ENCODE assay signal across 8 mouse cellular contexts in the genomic region with DNA sequence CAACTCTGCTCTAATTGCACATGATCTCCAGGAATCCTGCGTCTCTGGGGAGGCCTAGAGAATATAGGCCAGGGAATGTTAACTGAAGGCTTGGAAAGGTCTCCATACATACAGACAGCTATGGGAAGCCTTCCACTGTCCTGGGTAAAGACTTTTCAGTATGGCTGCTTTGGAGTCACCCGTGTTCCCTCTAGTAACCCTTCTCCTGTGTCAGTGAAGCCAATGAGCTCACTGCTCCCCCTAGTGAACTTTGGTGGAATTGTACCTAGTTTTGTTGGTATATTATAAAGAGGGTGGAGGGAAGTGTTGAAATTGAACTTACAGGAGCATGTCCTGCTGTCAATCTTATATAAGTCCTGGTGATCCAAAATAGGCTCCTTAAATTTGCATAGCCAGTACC.
DNase-seq lines count a peak whose midpoint lies in the region; ATAC-seq and TF ChIP-seq lines count a peak whose summit lies in the region.

No protein-coding gene starts in this region.

- 54% methylated on average over 2 of the region's 2 CpGs for WGBS in neural tube, embryonic 11.5 days
- 51% methylated on average over 2 of the region's 2 CpGs for WGBS in neural tube, embryonic 15.5 days
- whole genome bisulfite sequencing in kidney, postnatal 0 days: 47% methylated on average over 2 of the region's 2 CpGs
- WGBS in stomach, postnatal 0 days: 50% methylated on average over 2 of the region's 2 CpGs

- no peak for TF ChIP-seq EP300 in stomach, postnatal 0 days (optimal IDR thresholded peaks at IDR 0.05)

- H3K9me3 ChIP-seq in neural tube, embryonic 11.5 days (ENCODE audit: control insufficient read depth, low read length): no peaks in the 10 kb centered on the region
- H3K9me3 ChIP-seq in neural tube, embryonic 15.5 days (replicated peaks): no peaks in the 10 kb centered on the region
- no peaks in the 10 kb centered on the region for H3K9me3 ChIP-seq in kidney, postnatal 0 days (replicated peaks; ENCODE audit: low read length)
- no peaks in the 10 kb centered on the region for H3K9me3 ChIP-seq in stomach, postnatal 0 days (ENCODE audit: control insufficient read depth, low read length)

- no peak overlapping the region for H3K4me3 ChIP-seq in neural tube, embryonic 11.5 days (ENCODE audit: low read depth, low read length)
- H3K4me3 ChIP-seq in neural tube, embryonic 15.5 days (replicated peaks): no peak overlapping the region
- H3K4me3 ChIP-seq in kidney, postnatal 0 days (replicated peaks; ENCODE audit: low read depth, low read length): no peak overlapping the region
- no peak overlapping the region for H3K4me3 ChIP-seq in stomach, postnatal 0 days (ENCODE audit: low read depth, low read length)

- no peaks in the 10 kb centered on the region for H3K27me3 ChIP-seq in neural tube, embryonic 11.5 days (ENCODE audit: control insufficient read depth, insufficient read depth, low read length)
- H3K27me3 ChIP-seq in neural tube, embryonic 15.5 days (replicated peaks): no peaks in the 10 kb centered on the region
- H3K27me3 ChIP-seq in kidney, postnatal 0 days (ENCODE audit: insufficient read depth, low read length): no peaks in the 10 kb centered on the region
- H3K27me3 ChIP-seq in stomach, postnatal 0 days (ENCODE audit: control insufficient read depth, insufficient read depth, low read length): no peaks in the 10 kb centered on the region

- no peak overlapping the region for H3K4me2 ChIP-seq in neural tube, embryonic 11.5 days (ENCODE audit: low read depth)
- H3K4me2 ChIP-seq in neural tube, embryonic 15.5 days: no peak overlapping the region
- H3K4me2 ChIP-seq in kidney, postnatal 0 days (ENCODE audit: low read length): no peak overlapping the region
- no peak overlapping the region for H3K4me2 ChIP-seq in stomach, postnatal 0 days (replicated peaks; ENCODE audit: low read depth)

- 0 out of 2 replicates have a peak, but pooled peaks have one; percentile 38 for ATAC-seq in cerebellum, adult (ENCODE audit: insufficient number of reproducible peaks, low FRiP score, low TSS enrichment)
- peak; percentile 14; the same call in 1 of the 2 replicates for ATAC-seq in neural tube, embryonic 11.5 days (ENCODE audit: insufficient read depth, low FRiP score, low TSS enrichment)
- ATAC-seq in neural tube, embryonic 15.5 days (ENCODE audit: low FRiP score): no peak
- peak; percentile 23; the same call in 1 of the 2 replicates for ATAC-seq in kidney, postnatal 0 days (replicated peaks; ENCODE audit: low FRiP score, low read depth)
- ATAC-seq in stomach, postnatal 0 days (ENCODE audit: low FRiP score, low TSS enrichment): peak; percentile 58; the same call in 1 of the 2 replicates

- no peaks in the 10 kb centered on the region for H3K36me3 ChIP-seq in neural tube, embryonic 11.5 days (ENCODE audit: control insufficient read depth, insufficient read depth, low read length)
- H3K36me3 ChIP-seq in neural tube, embryonic 15.5 days: no peaks in the 10 kb centered on the region
- no peaks in the 10 kb centered on the region for H3K36me3 ChIP-seq in kidney, postnatal 0 days (ENCODE audit: insufficient read depth, low read length)
- no peaks in the 10 kb centered on the region for H3K36me3 ChIP-seq in stomach, postnatal 0 days (ENCODE audit: control insufficient read depth, insufficient read depth, low read length)

- no peak overlapping the region for H3K27ac ChIP-seq in neural tube, embryonic 11.5 days (ENCODE audit: low read depth, low read length)
- no peak overlapping the region for H3K27ac ChIP-seq in neural tube, embryonic 15.5 days (replicated peaks)
- no peak overlapping the region for H3K27ac ChIP-seq in kidney, postnatal 0 days
- no peak overlapping the region for H3K27ac ChIP-seq in stomach, postnatal 0 days (replicated peaks)

- no peak overlapping the region for H3K9ac ChIP-seq in neural tube, embryonic 11.5 days (ENCODE audit: low read length)
- no peak overlapping the region for H3K9ac ChIP-seq in neural tube, embryonic 15.5 days (replicated peaks)
- no peak overlapping the region for H3K9ac ChIP-seq in kidney, postnatal 0 days (ENCODE audit: low read depth, low read length)
- H3K9ac ChIP-seq in stomach, postnatal 0 days (ENCODE audit: low read length): no peak overlapping the region

- DNase-seq in cerebellum, adult 11 months: no peak
- peak; percentile 42 for DNase-seq in neural tube, embryonic 11.5 days (ENCODE audit: low spot score)
- peak; percentile 49 for DNase-seq in embryo, embryonic 11.5 days (ENCODE audit: low read depth, low spot score)
- DNase-seq in kidney, postnatal 0 days (ENCODE audit: low spot score): peak; percentile 67
- DNase-seq in stomach, postnatal 0 days (ENCODE audit: low spot score): peak; percentile 22
- DNase-seq in testis, postnatal 10 days (ENCODE audit: low spot score): no peak

- no peaks in the 10 kb centered on the region for H3K4me1 ChIP-seq in neural tube, embryonic 11.5 days (ENCODE audit: control insufficient read depth, insufficient read depth, low read length)
- peaks cover 4% of the 10 kb centered on the region; the same call in 1 of the 2 replicates for H3K4me1 ChIP-seq in neural tube, embryonic 15.5 days
- H3K4me1 ChIP-seq in kidney, postnatal 0 days (replicated peaks; ENCODE audit: insufficient read depth, low read length): no peaks in the 10 kb centered on the region
- no peaks in the 10 kb centered on the region for H3K4me1 ChIP-seq in stomach, postnatal 0 days (replicated peaks; ENCODE audit: control insufficient read depth, insufficient read depth)

- peak; percentile 77 for TF ChIP-seq CTCF in kidney, postnatal 0 days (IDR thresholded peaks at IDR 0.05; ENCODE audit: low read depth)
- peak; percentile 78 for TF ChIP-seq CTCF in stomach, postnatal 0 days (IDR thresholded peaks at IDR 0.05; ENCODE audit: low read depth)

Comparison
In these comparisons a context has a peak if more than half of its experiments do, and no peak if none do; other contexts are left out.
1. DNase-seq: peak in neural tube, embryonic 11.5 days (single experiment), embryo, embryonic 11.5 days (single experiment), kidney, postnatal 0 days (single experiment) and stomach, postnatal 0 days (single experiment); none in cerebellum, adult 11 months (single experiment) and testis, postnatal 10 days (single experiment).